Mouse (Mus musculus) myocyte (in vitro differentiated cells): ENCODE data around the gene Ybx2.

ENCODE experiments used
- CEBPB ChIP-seq: IDR thresholded peaks from 2 replicates; pipeline ENCODE4 v1.6.1; 2011; ENCODE audit warnings: mild to moderate bottlenecking, moderate library complexity; ENCODE audit not compliant: poor library complexity, insufficient read depth, severe bottlenecking
- E2F4 ChIP-seq: IDR thresholded peaks from one replicate; pipeline ENCODE4 v1.6.1; 2011; ENCODE audit warnings: mild to moderate bottlenecking, control low read depth, moderate library complexity; ENCODE audit not compliant: insufficient read depth
- MAX ChIP-seq: IDR thresholded peaks from one replicate; pipeline ENCODE4 v1.6.1; 2011; ENCODE audit warnings: low read depth, mild to moderate bottlenecking, control low read depth
- MYOD1 ChIP-seq, 3 experiments: IDR thresholded peaks; one replicate each; pipeline ENCODE4 v1.6.1; 2011; ENCODE audit warnings: control low read depth in 2 of 3, low read depth in 2 of 3, mild to moderate bottlenecking in 2 of 3, moderate library complexity in 1 of 3; ENCODE audit not compliant: insufficient read length in 2 of 3, control insufficient read depth in 1 of 3
- MYOG ChIP-seq, 3 experiments: IDR thresholded peaks; one replicate each; pipeline ENCODE4 v1.6.1; 2011; ENCODE audit warnings: control low read depth in 2 of 3, low read depth in 2 of 3, mild to moderate bottlenecking in 2 of 3; ENCODE audit not compliant: insufficient read length in 2 of 3, control insufficient read depth in 1 of 3, insufficient read depth in 1 of 3
- POLR2A ChIP-seq: IDR thresholded peaks from one replicate; pipeline ENCODE4 v1.6.1; 2011; ENCODE audit warnings: low read depth, mild to moderate bottlenecking, control low read depth, moderate library complexity; ENCODE audit not compliant: insufficient read length
- POLR2AphosphoS2 ChIP-seq: IDR thresholded peaks from one replicate; pipeline ENCODE4 v1.6.1; 2011; ENCODE audit warnings: low read depth, control low read depth; ENCODE audit not compliant: insufficient read length
- REST ChIP-seq: IDR thresholded peaks from one replicate; pipeline ENCODE4 v1.6.1; 2011; ENCODE audit warnings: mild to moderate bottlenecking, control low read depth, moderate library complexity; ENCODE audit not compliant: insufficient read depth, insufficient read length
- TCF3 ChIP-seq: IDR thresholded peaks from one replicate; pipeline ENCODE4 v1.6.1; 2011; ENCODE audit warnings: low read depth, control low read depth; ENCODE audit not compliant: insufficient read length
- USF1 ChIP-seq: IDR thresholded peaks from one replicate; pipeline ENCODE4 v1.6.1; 2011; ENCODE audit warnings: low read depth, mild to moderate bottlenecking, control low read depth, moderate library complexity

GRCm38 (mm10) chr11:69914372-69914764 lies 21.2 kb upstream of the Ybx2 start:
- TF ChIP-seq MYOG (IDR thresholded peaks at IDR 0.05; ENCODE audit: control insufficient read depth in 1 of 3, insufficient read depth in 1 of 3, insufficient read length in 2 of 3, low read depth in 2 of 3), result no peak
- TF ChIP-seq MYOD1 (IDR thresholded peaks at IDR 0.05; ENCODE audit: control insufficient read depth in 1 of 3, insufficient read length in 2 of 3, low read depth in 2 of 3), result no peak
- no peak for TF ChIP-seq E2F4
- TF ChIP-seq POLR2A, result no peak
- TF ChIP-seq USF1, result no peak
- no peak for TF ChIP-seq MAX
- no peak for TF ChIP-seq CEBPB
- peak; percentile 80 for TF ChIP-seq POLR2AphosphoS2
- TF ChIP-seq TCF3, result no peak
- TF ChIP-seq REST, result peak; percentile 19
